Mouse (Mus musculus): ENCODE results near the gene Prkag3. TPM values are rescaled to one million over a fixed set of nuclear protein-coding genes. Genes with fewer than 3 reads are reported as not detected.

Gene Prkag3
- total RNA-seq, 1 experiment: 0.04 TPM

DNA sequence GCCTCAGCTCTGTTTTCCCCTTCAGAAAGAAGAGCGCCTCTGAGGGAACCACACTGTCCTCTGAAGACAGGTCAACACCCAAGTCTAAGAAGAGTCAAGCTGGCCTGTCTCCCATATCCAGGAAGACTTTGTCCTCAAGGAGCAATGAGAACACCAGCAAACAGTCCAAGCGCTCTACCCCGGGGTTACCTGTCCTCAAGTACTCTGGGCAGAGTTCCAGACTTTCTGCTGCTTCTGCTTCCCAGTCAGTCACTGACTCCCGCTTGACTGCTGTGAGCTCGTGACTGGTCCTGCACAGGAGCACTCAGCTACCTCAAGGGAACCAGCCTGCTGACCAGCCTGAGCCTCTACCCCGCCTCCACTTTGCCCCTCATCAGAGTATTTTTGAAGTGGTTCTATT, 51.6 kb downstream of the Prkag3 start:
- no peak overlapping the region for H3K9ac ChIP-seq (ENCODE audit: insufficient read depth, low read depth, low read length, poor library complexity, severe bottlenecking)
- H3K36me3 ChIP-seq (ENCODE audit: control insufficient read depth, insufficient read depth, low read length, poor library complexity, severe bottlenecking): peaks cover 29% of the 10 kb centered on the region
- H3K4me1 ChIP-seq (ENCODE audit: control insufficient read depth in 2 of 2, insufficient read depth in 2 of 2, low read length in 2 of 2, poor library complexity in 1 of 2): no peaks in the 10 kb centered on the region
- H3K4me3 ChIP-seq (ENCODE audit: insufficient read depth in 1 of 2, low read depth in 1 of 2, low read length in 2 of 2, poor library complexity in 1 of 2, severe bottlenecking in 1 of 2): no peak overlapping the region
- TF ChIP-seq CHD2 (IDR thresholded peaks at IDR 0.05; ENCODE audit: low read depth, low read length) (no peak), ZC3H11A (IDR thresholded peaks at IDR 0.05; ENCODE audit: borderline replicate concordance, low read depth, low read length) (no peak), ZNF384 (IDR thresholded peaks at IDR 0.05; ENCODE audit: low read depth, low read length) (no peak), HCFC1 (IDR thresholded peaks at IDR 0.05; ENCODE audit: borderline replicate concordance, insufficient read depth, low read length) (no peak), MAFK (IDR thresholded peaks at IDR 0.05; ENCODE audit: insufficient read depth, low read depth, low read length) (no peak)
- H3K27ac ChIP-seq (ENCODE audit: insufficient read depth, low read depth, low read length, poor library complexity, severe bottlenecking): no peak overlapping the region
- in situ Hi-C loops (cut with MboI; ENCODE audit: low sequenced_read_pairs in 2 of 2, unreplicated experiment in 2 of 2): no loop called here
- DNase-seq (ENCODE audit: low read depth, low spot score): no peak
- H3K9me3 ChIP-seq (ENCODE audit: control insufficient read depth, insufficient read depth, low read depth, low read length): no peaks in the 10 kb centered on the region

DNA sequence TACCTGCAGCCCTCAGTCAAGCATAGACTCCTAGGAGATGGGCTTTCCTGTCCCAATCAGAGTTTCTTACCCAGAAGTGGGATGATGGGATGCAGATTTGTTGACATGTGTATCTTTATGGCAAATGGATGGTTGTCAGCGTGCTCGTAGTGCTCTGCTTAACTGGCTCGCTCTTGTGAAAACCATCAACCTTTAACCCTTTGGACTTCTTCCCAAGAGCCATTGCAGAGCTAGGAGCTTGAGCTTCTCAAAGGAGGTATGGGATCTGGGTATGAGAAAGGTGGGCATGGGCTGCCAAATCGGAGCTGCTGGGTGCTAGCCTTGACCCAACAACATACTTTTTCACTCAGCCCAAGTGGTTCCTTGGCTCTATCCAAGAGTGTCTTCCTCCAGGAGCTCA, 53.2 kb downstream of the Prkag3 start:
- H3K4me1 ChIP-seq (ENCODE audit: control insufficient read depth in 2 of 2, insufficient read depth in 2 of 2, low read length in 2 of 2, poor library complexity in 1 of 2): no peaks in the 10 kb centered on the region
- H3K4me3 ChIP-seq (ENCODE audit: insufficient read depth in 1 of 2, low read depth in 1 of 2, low read length in 2 of 2, poor library complexity in 1 of 2, severe bottlenecking in 1 of 2): no peak overlapping the region
- in situ Hi-C loops (cut with MboI; ENCODE audit: low sequenced_read_pairs in 2 of 2, unreplicated experiment in 2 of 2): no loop called here
- no peaks in the 10 kb centered on the region for H3K9me3 ChIP-seq (ENCODE audit: control insufficient read depth, insufficient read depth, low read depth, low read length)
- H3K9ac ChIP-seq (ENCODE audit: insufficient read depth, low read depth, low read length, poor library complexity, severe bottlenecking): no peak overlapping the region
- peaks cover 29% of the 10 kb centered on the region for H3K36me3 ChIP-seq (ENCODE audit: control insufficient read depth, insufficient read depth, low read length, poor library complexity, severe bottlenecking)
- no peak for DNase-seq (ENCODE audit: low read depth, low spot score)
- no peak overlapping the region for H3K27ac ChIP-seq (ENCODE audit: insufficient read depth, low read depth, low read length, poor library complexity, severe bottlenecking)
- no peak for TF ChIP-seq MAFK (IDR thresholded peaks at IDR 0.05; ENCODE audit: insufficient read depth, low read depth, low read length)
- no peak for TF ChIP-seq ZNF384 (IDR thresholded peaks at IDR 0.05; ENCODE audit: low read depth, low read length)
- no peak for TF ChIP-seq ZC3H11A (IDR thresholded peaks at IDR 0.05; ENCODE audit: borderline replicate concordance, low read depth, low read length)
- TF ChIP-seq HCFC1 (IDR thresholded peaks at IDR 0.05; ENCODE audit: borderline replicate concordance, insufficient read depth, low read length): no peak
- TF ChIP-seq CHD2 (IDR thresholded peaks at IDR 0.05; ENCODE audit: low read depth, low read length): no peak

DNA sequence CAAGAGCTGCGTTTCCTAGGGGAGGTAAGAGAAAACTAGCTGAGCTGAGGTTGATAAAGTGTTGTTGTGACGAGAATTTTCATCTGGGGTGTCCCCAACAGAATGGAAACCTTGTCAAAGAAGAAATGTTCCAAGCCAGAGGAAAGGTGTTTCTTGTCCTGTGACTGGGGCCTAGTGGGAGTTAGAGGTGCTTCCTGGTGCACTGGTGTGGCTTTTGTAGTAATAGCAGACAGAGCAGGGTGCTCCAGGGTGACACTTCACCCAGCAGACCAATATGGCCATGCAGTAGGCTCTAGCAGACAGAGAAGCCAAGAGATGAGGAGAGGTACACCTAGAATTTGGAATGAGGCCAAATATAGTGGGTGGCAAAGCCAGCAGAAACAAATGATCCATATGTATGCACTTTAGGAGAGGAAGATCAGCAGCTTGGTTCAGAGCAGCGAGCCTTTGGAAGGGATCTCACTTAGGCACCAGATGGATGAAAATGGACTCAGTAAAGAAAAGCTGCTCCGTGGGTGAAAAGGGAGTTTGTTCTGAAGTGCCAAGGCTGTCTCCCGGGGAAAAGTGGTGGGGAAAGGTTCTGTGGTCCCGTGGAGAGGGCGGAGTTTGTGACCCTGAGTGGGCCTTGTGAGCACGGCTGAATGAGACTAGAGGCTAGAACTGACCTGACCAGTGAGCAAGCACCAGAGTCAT, 55.0 kb downstream of the Prkag3 start:
- in situ Hi-C loops (cut with MboI; ENCODE audit: low sequenced_read_pairs in 2 of 2, unreplicated experiment in 2 of 2): no loop called here
- Histone ChIP-seq H3K4me1 (ENCODE audit: control insufficient read depth in 2 of 2, insufficient read depth in 2 of 2, low read length in 2 of 2, poor library complexity in 1 of 2) (no peaks in the 10 kb centered on the region), H3K9me3 (ENCODE audit: control insufficient read depth, insufficient read depth, low read depth, low read length) (no peaks in the 10 kb centered on the region), H3K36me3 (ENCODE audit: control insufficient read depth, insufficient read depth, low read length, poor library complexity, severe bottlenecking) (peaks cover 38% of the 10 kb centered on the region), H3K9ac (ENCODE audit: insufficient read depth, low read depth, low read length, poor library complexity, severe bottlenecking) (no peak overlapping the region), H3K27ac (ENCODE audit: insufficient read depth, low read depth, low read length, poor library complexity, severe bottlenecking) (no peak overlapping the region), H3K4me3 (ENCODE audit: insufficient read depth in 1 of 2, low read depth in 1 of 2, low read length in 2 of 2, poor library complexity in 1 of 2, severe bottlenecking in 1 of 2) (no peak overlapping the region)
- no peak for DNase-seq (ENCODE audit: low read depth, low spot score)
- TF ChIP-seq HCFC1 (IDR thresholded peaks at IDR 0.05; ENCODE audit: borderline replicate concordance, insufficient read depth, low read length) (no peak), MAFK (IDR thresholded peaks at IDR 0.05; ENCODE audit: insufficient read depth, low read depth, low read length) (no peak), CHD2 (IDR thresholded peaks at IDR 0.05; ENCODE audit: low read depth, low read length) (no peak), ZNF384 (IDR thresholded peaks at IDR 0.05; ENCODE audit: low read depth, low read length) (no peak), ZC3H11A (IDR thresholded peaks at IDR 0.05; ENCODE audit: borderline replicate concordance, low read depth, low read length) (no peak)

Other genes starting within 250 kb of the Prkag3 start
- gene Cnot9, start 243.2 kb downstream of the Prkag3 start, total RNA-seq (2012; rRNA removed): 41.1 and 57.1 TPM in 2 replicates
- 1.2 and 1.5 TPM in 2 replicates for gene Plcd4, start 206.3 kb downstream of the Prkag3 start, total RNA-seq (2012; rRNA removed)
- gene Usp37, start 204.9 kb downstream of the Prkag3 start, total RNA-seq (2012; rRNA removed): 36.7 and 44.8 TPM in 2 replicates
- gene Zfp142, start 161.0 kb downstream of the Prkag3 start, total RNA-seq (2012; rRNA removed): 15.9 and 16.5 TPM in 2 replicates
- 14.6 and 15.3 TPM in 2 replicates for gene Bcs1l, start 160.9 kb downstream of the Prkag3 start, total RNA-seq (2012; rRNA removed)
- 20.5 and 29.7 TPM in 2 replicates for gene Rnf25, start 147.8 kb downstream of the Prkag3 start, total RNA-seq (2012; rRNA removed)
- gene Stk36, start 147.8 kb downstream of the Prkag3 start, total RNA-seq (2012; rRNA removed): 1.6 and 1.7 TPM in 2 replicates
- 45.2 and 64.2 TPM in 2 replicates for gene Ttll4, start 87.5 kb downstream of the Prkag3 start, total RNA-seq (2012; rRNA removed)
- 1.1 and 4.9 TPM in 2 replicates for gene Cyp27a1, start 35.6 kb downstream of the Prkag3 start, total RNA-seq (2012; rRNA removed)
- gene Wnt6, start 22.7 kb upstream of the Prkag3 start, total RNA-seq (2012; rRNA removed): 2.6 and 2.8 TPM in 2 replicates
- gene Wnt10a, start 42.3 kb upstream of the Prkag3 start, total RNA-seq (2012; rRNA removed): 0.42 and 1.5 TPM in 2 replicates
- gene Cdk5r2, start 105.7 kb upstream of the Prkag3 start, total RNA-seq (2012; rRNA removed): 0.26 and 0.54 TPM in 2 replicates
- not detected in 2 replicates for gene Fev, start 136.2 kb upstream of the Prkag3 start, total RNA-seq (2012; rRNA removed)
- not detected in 2 replicates for gene Cryba2, start 143.9 kb upstream of the Prkag3 start, total RNA-seq (2012; rRNA removed)
- 0.05 TPM in 1 of 2 replicates, not detected in the other for gene Cfap65, start 186.4 kb upstream of the Prkag3 start, total RNA-seq (2012; rRNA removed)
- gene Ihh, start 202.5 kb upstream of the Prkag3 start, total RNA-seq (2012; rRNA removed): 0.37 and 0.67 TPM in 2 replicates